Mouse (Mus musculus) liver, adult 2 months (tissue): ENCODE measurements around the gene Lrriq1.

Source experiments
- CTCF ChIP-seq: fragments of 200-500 bp; IDR thresholded peaks from 2 replicates; pipeline ENCODE4 v1.5.1; 2011; ENCODE audit warnings: low read depth, low read length, control low read depth
- POLR2A ChIP-seq: fragments of 200-500 bp; IDR thresholded peaks from 2 replicates; pipeline ENCODE4 v1.6.1; 2011; ENCODE audit warnings: low read length, control low read depth; ENCODE audit not compliant: insufficient read depth; ENCODE audit errors: extremely low read depth

GRCm38 (mm10) chr10:103026636-103027225 lies 209.4 kb downstream of the Lrriq1 start:
- TF ChIP-seq CTCF (no peak), POLR2A (no peak)
